Comparison of ENCODE assay signal across 29 mouse cellular contexts in genomic region chr3:108121101-108121500, GRCm38 (mm10). TPM values are rescaled to one million over a fixed set of nuclear protein-coding genes. Genes with fewer than 3 reads are reported as not detected.
DNase-seq lines count a peak whose midpoint lies in the region; ATAC-seq and TF ChIP-seq lines count a peak whose summit lies in the region.
"Had no signal": no experiment of that assay in that cellular context is flagged by ENCODE, and none has a peak within 500 bp of the region (broad histone marks: within the 10 kb centered on the region; RNA-seq: fewer than 3 reads in every experiment).

No protein-coding gene starts in this region.

- H3K9me3 ChIP-seq in liver, embryonic 12.5 days (replicated peaks), result no peaks in the 10 kb centered on the region
- H3K9me3 ChIP-seq: embryonic facial prominence, embryonic 10.5 days; embryonic facial prominence, embryonic 13.5 days; forebrain, embryonic 12.5 days; forebrain, embryonic 15.5 days had no signal

- WGBS in liver, embryonic 12.5 days (ENCODE audit: insufficient replicate concordance), result 80% methylated on average over 3 of the region's 3 CpGs

- no peak overlapping the region for H3K4me2 ChIP-seq in liver, embryonic 12.5 days
- H3K4me2 ChIP-seq: embryonic facial prominence, embryonic 13.5 days; forebrain, embryonic 12.5 days; forebrain, embryonic 15.5 days; heart, embryonic 11.5 days; hindbrain, embryonic 14.5 days had no signal

- no peak overlapping the region for H3K9ac ChIP-seq in liver, embryonic 12.5 days
- H3K9ac ChIP-seq: embryonic facial prominence, embryonic 13.5 days; forebrain, embryonic 12.5 days; forebrain, embryonic 15.5 days; hindbrain, embryonic 14.5 days had no signal

- peaks cover 79% of the 10 kb centered on the region for H3K36me3 ChIP-seq in liver, embryonic 12.5 days

- no peak overlapping the region for H3K4me3 ChIP-seq in liver, embryonic 12.5 days
- no peak overlapping the region for H3K4me3 ChIP-seq in layer of hippocampus, adult 2 months
- H3K4me3 ChIP-seq: embryonic facial prominence, embryonic 10.5 days; embryonic facial prominence, embryonic 13.5 days; erythroblast, embryonic 14.5 days; forebrain, embryonic 12.5 days; forebrain, embryonic 15.5 days; heart, adult 2 months had no signal

- TF ChIP-seq CTCF in layer of hippocampus, adult 2 months (conservative IDR thresholded peaks at IDR 0.05), result no peak

- H3K4me1 ChIP-seq in liver, embryonic 12.5 days, result peaks cover 23% of the 10 kb centered on the region
- H3K4me1 ChIP-seq: embryonic facial prominence, embryonic 10.5 days; embryonic facial prominence, embryonic 13.5 days; forebrain, embryonic 12.5 days; forebrain, embryonic 15.5 days had no signal

- 0 out of 2 replicates have a peak overlapping the region, but pooled peaks have one; percentile 20 for H3K27ac ChIP-seq in liver, embryonic 12.5 days
- H3K27ac ChIP-seq in layer of hippocampus, adult 2 months, result no peak overlapping the region
- H3K27ac ChIP-seq: embryonic facial prominence, embryonic 10.5 days; embryonic facial prominence, embryonic 13.5 days; forebrain, embryonic 12.5 days; forebrain, embryonic 15.5 days; heart, adult 2 months; hindbrain, embryonic 14.5 days; hindbrain, postnatal 0 days had no signal

- peak; percentile 42 to 76 for DNase-seq in adrenal gland, adult (ENCODE audit: inconsistent age in 2 of 2, low spot score in 1 of 2)
- no peak for DNase-seq in adrenal gland, postnatal 4 days (ENCODE audit: low spot score in 2 of 2)
- peak; percentile 45 for DNase-seq in heart, adult 11 months
- DNase-seq in heart, postnatal 36 days, result no peak
- no peak for DNase-seq in liver
- peak; percentile 40 to 44 for DNase-seq in adrenal gland, postnatal 36 days
- no peak for DNase-seq in layer of hippocampus, adult 2 months (ENCODE audit: low spot score in 2 of 2)
- DNase-seq: cerebellum, adult 11-12 months; cerebellum, adult 8-10 months; cerebellum, postnatal 10 days; cerebellum, postnatal 36 days; embryo, embryonic 11 days; gastrocnemius, postnatal 25 days; heart, adult 2 months; heart, postnatal 4 days had no signal

- H3K27me3 ChIP-seq in liver, embryonic 12.5 days (replicated peaks), result no peaks in the 10 kb centered on the region
- H3K27me3 ChIP-seq: embryonic facial prominence, embryonic 13.5 days; forebrain, embryonic 12.5 days; forebrain, embryonic 15.5 days had no signal

- intact Hi-C loops in heart, postnatal 36 days (cut with DNase I), result no loop called here

- ATAC-seq in liver, embryonic 12.5 days, result no peak
- ATAC-seq: activated CD4-positive, CD25-positive, alpha-beta regulatory T cell, adult 4 months; forebrain, embryonic 15.5 days; hindbrain, postnatal 0 days; inflammation-experienced regulatory T-cells, adult 6 months; intestine, embryonic 16.5 days had no signal

RNA-seq across cellular contexts. Expression of gene Gnai3, which starts 24.8 kb away (rescaled TPM):
- 100 to 1,000 TPM; 128 to 135 TPM for total RNA-seq in adrenal gland, postnatal 4 days (2021)
- 10 to 100 TPM; 18.3 to 20.0 TPM for total RNA-seq in heart, postnatal 36 days (2021)
- polyA plus RNA-seq in liver, embryonic 12.5 days (2016; fragmentation: Nextera tagmentation; extraction: Ambion mirVana), result 89.0 and 91.7 TPM in 2 replicates
- total RNA-seq in adrenal gland, postnatal 36 days (2021), result 100 to 1,000 TPM; 159 to 181 TPM
- 10 to 100 TPM; 28.0 to 28.4 TPM for total RNA-seq in layer of hippocampus, adult 2 months (2021)

RNA-seq across cellular contexts. Expression of gene Gnat2, which starts 28.5 kb away (rescaled TPM):
- 1 to 10 TPM; 3.9 to 4.1 TPM for total RNA-seq in adrenal gland, postnatal 4 days (2021)
- not detected for total RNA-seq in heart, postnatal 36 days (2021)
- 2.7 and 3.3 TPM in 2 replicates for polyA plus RNA-seq in liver, embryonic 12.5 days (2016; fragmentation: Nextera tagmentation; extraction: Ambion mirVana)
- 10 to 100 TPM; 11.5 to 14.7 TPM for total RNA-seq in adrenal gland, postnatal 36 days (2021)
- not detected for total RNA-seq in layer of hippocampus, adult 2 months (2021)
- total RNA-seq: hindbrain, postnatal 0 days had no signal
- polyA plus RNA-seq: activated CD4-positive, CD25-positive, alpha-beta regulatory T cell, adult 4 months; heart, adult 2 months; inflammation-experienced regulatory T-cells, adult 6 months had no signal

RNA-seq across cellular contexts. Expression of gene Gpr61, which starts 33.6 kb away (rescaled TPM):
- total RNA-seq in adrenal gland, postnatal 4 days (2021), result under 1 TPM; 0.25 to 0.39 TPM
- not detected for total RNA-seq in heart, postnatal 36 days (2021)
- 0.04 TPM in 1 of 2 replicates, not detected in the other for polyA plus RNA-seq in liver, embryonic 12.5 days (2016; fragmentation: Nextera tagmentation; extraction: Ambion mirVana)
- under 1 TPM; 0.13 to 0.16 TPM for total RNA-seq in adrenal gland, postnatal 36 days (2021)
- 10 to 100 TPM; 17.3 to 18.0 TPM for total RNA-seq in layer of hippocampus, adult 2 months (2021)
- total RNA-seq: gastrocnemius, adult 8-10 months; gastrocnemius, postnatal 25 days; heart, adult 2 months; heart, postnatal 4 days had no signal
- polyA plus RNA-seq: activated CD4-positive, CD25-positive, alpha-beta regulatory T cell, adult 4 months; erythroblast, embryonic 14.5 days; gonadal fat pad, adult 2 months; inflammation-experienced regulatory T-cells, adult 6 months had no signal

RNA-seq across cellular contexts. Expression of gene Ampd2, which starts 34.6 kb away (rescaled TPM):
- total RNA-seq in adrenal gland, postnatal 4 days (2021), result 100 to 1,000 TPM; 101 to 109 TPM
- total RNA-seq in heart, postnatal 36 days (2021), result 1 to 10 TPM; 4.6 to 5.1 TPM
- polyA plus RNA-seq in liver, embryonic 12.5 days (2016; fragmentation: Nextera tagmentation; extraction: Ambion mirVana), result 77.4 and 80.6 TPM in 2 replicates
- total RNA-seq in adrenal gland, postnatal 36 days (2021), result 100 to 1,000 TPM; 133 to 143 TPM
- total RNA-seq in layer of hippocampus, adult 2 months (2021), result 10 to 100 TPM; 74.0 to 76.7 TPM

Comparison
In these comparisons a context has a peak if more than half of its experiments do, and no peak if none do; other contexts are left out.
1. DNase-seq: peak in adrenal gland, adult (2 of 2), heart, adult 11 months (single experiment) and adrenal gland, postnatal 36 days (2 of 2); none in adrenal gland, postnatal 4 days (0 of 2), heart, postnatal 36 days (0 of 2), liver (single experiment) and layer of hippocampus, adult 2 months (0 of 2).
2. RNA of gene Gnai3, which starts 24.8 kb away (total RNA-seq): 159 to 181 TPM in adrenal gland, postnatal 36 days and 128 to 135 TPM in adrenal gland, postnatal 4 days; 28.0 to 28.4 TPM in layer of hippocampus, adult 2 months and 18.3 to 20.0 TPM in heart, postnatal 36 days; every median in the first group is over 4 times any median in the second.
3. RNA of gene Gnat2, which starts 28.5 kb away (total RNA-seq): 11.5 to 14.7 TPM in adrenal gland, postnatal 36 days and 3.9 to 4.1 TPM in adrenal gland, postnatal 4 days; not detected in heart, postnatal 36 days and not detected in layer of hippocampus, adult 2 months; every median in the first group is over 4 times any median in the second.
4. RNA of gene Gpr61, which starts 33.6 kb away (total RNA-seq): 17.3 to 18.0 TPM in layer of hippocampus, adult 2 months; 0.25 to 0.39 TPM in adrenal gland, postnatal 4 days, 0.13 to 0.16 TPM in adrenal gland, postnatal 36 days and not detected in heart, postnatal 36 days; every median in the first group is over 10 times any median in the second.